Mouse (Mus musculus): Measurements from ENCODE around the gene Fshb.

GRCm38 (mm10) chr2:107040816-107041215 is 18.6 kb downstream of the Fshb start:
- TF ChIP-seq MAFK (IDR thresholded peaks at IDR 0.05; ENCODE audit: insufficient read depth, low read depth, low read length) (no peak), CHD2 (IDR thresholded peaks at IDR 0.05; ENCODE audit: low read depth, low read length) (no peak), HCFC1 (IDR thresholded peaks at IDR 0.05; ENCODE audit: borderline replicate concordance, insufficient read depth, low read length) (no peak)
